Mouse (Mus musculus) C2C12 (cell line): Measurements from ENCODE around the gene Mettl7a2. TPM values are rescaled to one million over a fixed set of nuclear protein-coding genes. Genes with fewer than 3 reads are reported as not detected.

Experiments used
- H3K27me3 ChIP-seq: one replicate; pipeline ENCODE4 v1.6.1; 2011; ENCODE audit not compliant: control insufficient read depth, insufficient read depth, insufficient read length
- H3K36me3 ChIP-seq: one replicate; pipeline ENCODE4 v1.6.1; 2011; ENCODE audit not compliant: control insufficient read depth, insufficient read depth
- H3K4me3 ChIP-seq: one replicate; pipeline ENCODE4 v1.5.1; 2011; ENCODE audit warnings: mild to moderate bottlenecking, control low read depth; ENCODE audit not compliant: poor library complexity, insufficient read depth, severe bottlenecking
- H3K79me2 ChIP-seq: one replicate; pipeline ENCODE4 v1.6.1; 2011; ENCODE audit not compliant: control insufficient read depth, insufficient read depth
- H3K79me3 ChIP-seq: one replicate; pipeline ENCODE4 v1.6.1; 2011; ENCODE audit warnings: low read depth, control low read depth
- H3ac ChIP-seq: one replicate; pipeline ENCODE3; 2011; ENCODE audit warnings: low read depth; ENCODE audit not compliant: control insufficient read depth, insufficient read length
- CEBPB ChIP-seq: IDR thresholded peaks from one replicate; pipeline ENCODE4 v1.6.1; 2011; ENCODE audit warnings: low read depth, mild to moderate bottlenecking, control low read depth, moderate library complexity
- CTCF ChIP-seq: IDR thresholded peaks from one replicate; pipeline ENCODE4 v1.5.1; 2011; ENCODE audit not compliant: control insufficient read depth, insufficient read depth, insufficient read length
- FOSL1 ChIP-seq: IDR thresholded peaks from one replicate; pipeline ENCODE4 v1.8.0; 2011; ENCODE audit warnings: mild to moderate bottlenecking, low read length; ENCODE audit not compliant: poor library complexity, insufficient read depth, severe bottlenecking
- MAX ChIP-seq: IDR thresholded peaks from one replicate; pipeline ENCODE4 v1.6.1; 2011; ENCODE audit warnings: mild to moderate bottlenecking, control low read depth
- MYOD1 ChIP-seq: IDR thresholded peaks from one replicate; pipeline ENCODE4 v1.6.1; 2011; ENCODE audit warnings: low read depth; ENCODE audit not compliant: control insufficient read depth, insufficient read length
- MYOG ChIP-seq: IDR thresholded peaks from one replicate; pipeline ENCODE4 v1.6.1; 2011; ENCODE audit not compliant: control insufficient read depth, insufficient read length; ENCODE audit errors: extremely low read depth
- USF1 ChIP-seq: IDR thresholded peaks from one replicate; pipeline ENCODE4 v1.6.1; 2011; ENCODE audit warnings: low read depth, mild to moderate bottlenecking, control low read depth, moderate library complexity
- polyA plus RNA-seq: library from polyadenylated mRNA; unstranded; fragments of >200 nt; fragmentation: generic; extraction: Trizol; gene quantifications from one replicate; pipeline ENCODE4 v1.2.1, GENCODE M21; 2012; ENCODE audit warnings: missing spikeins

Mettl7a2 gene
- polyA plus RNA-seq, 1 experiment, result not detected

DNA sequence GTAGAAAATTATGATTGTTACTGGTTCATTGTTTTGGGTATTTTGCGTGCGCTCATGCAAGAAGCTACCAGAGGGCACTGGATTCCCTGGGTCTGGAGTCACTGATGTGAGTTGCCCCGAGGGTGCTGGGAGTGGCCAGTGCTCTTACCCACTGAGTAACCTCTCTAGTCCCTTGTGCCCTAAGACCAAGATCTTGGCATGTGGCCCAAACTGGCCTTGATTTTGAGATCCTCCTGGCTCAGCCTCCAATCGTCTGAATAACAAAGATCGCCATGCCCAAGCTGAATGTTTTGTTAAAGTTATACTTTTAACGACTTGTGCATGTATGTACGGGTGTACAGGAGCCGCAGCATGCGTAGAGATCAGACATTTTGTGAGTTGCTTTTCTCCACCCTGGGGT is 32.7 kb downstream of the Mettl7a2 start:
- Histone ChIP-seq H3ac (no peak overlapping the region), H3K27me3 (peaks cover 10% of the 10 kb centered on the region), H3K79me2 (no peaks in the 10 kb centered on the region), H3K4me3 (no peak overlapping the region), H3K79me3 (no peaks in the 10 kb centered on the region), H3K36me3 (no peaks in the 10 kb centered on the region)
- TF ChIP-seq CEBPB, result no peak
- no peak for TF ChIP-seq CTCF
- no peak for TF ChIP-seq MYOD1
- no peak for TF ChIP-seq FOSL1
- TF ChIP-seq MYOG, result no peak
- TF ChIP-seq MAX, result no peak
- no peak for TF ChIP-seq USF1

DNA sequence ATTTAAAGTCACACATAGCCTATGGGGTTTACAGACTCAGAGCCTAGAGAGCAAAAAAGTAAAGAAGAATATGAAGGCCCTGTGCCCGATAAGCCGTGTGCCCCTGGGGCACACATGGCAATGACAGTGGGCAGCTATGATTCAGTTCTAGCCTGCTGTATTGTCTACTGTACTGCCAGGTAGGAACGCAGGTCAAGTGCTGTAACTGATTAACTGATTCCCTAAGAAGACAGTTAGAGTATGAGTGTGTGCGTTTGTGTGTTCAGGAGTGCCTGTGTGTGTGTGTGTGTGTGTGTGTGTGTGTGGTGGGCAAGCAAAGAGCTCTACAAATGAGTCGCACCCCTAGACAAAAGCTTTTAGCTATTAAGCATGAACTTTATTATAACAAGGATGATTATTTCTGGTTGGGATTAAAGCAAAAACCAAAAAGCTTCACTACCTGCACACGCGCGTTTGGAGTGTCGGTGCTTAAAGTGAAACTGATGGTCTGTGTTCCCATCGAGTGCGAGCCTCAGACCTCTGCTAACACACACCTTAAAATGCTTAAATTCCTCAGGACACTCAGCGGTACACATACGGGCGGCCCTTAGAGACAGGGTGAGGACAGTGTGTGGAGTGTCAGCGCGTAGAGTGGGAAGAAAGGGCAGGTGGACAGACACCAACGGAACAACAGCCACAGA is 34.7 kb downstream of the Mettl7a2 start:
- Histone ChIP-seq H3K36me3 (no peaks in the 10 kb centered on the region), H3K79me3 (no peaks in the 10 kb centered on the region), H3K79me2 (no peaks in the 10 kb centered on the region), H3K27me3 (peaks cover 5% of the 10 kb centered on the region), H3K4me3 (no peak overlapping the region), H3ac (no peak overlapping the region)
- TF ChIP-seq MYOD1, result no peak
- no peak for TF ChIP-seq MAX
- TF ChIP-seq MYOG, result no peak
- no peak for TF ChIP-seq FOSL1
- no peak for TF ChIP-seq CTCF
- no peak for TF ChIP-seq CEBPB
- no peak for TF ChIP-seq USF1

DNA sequence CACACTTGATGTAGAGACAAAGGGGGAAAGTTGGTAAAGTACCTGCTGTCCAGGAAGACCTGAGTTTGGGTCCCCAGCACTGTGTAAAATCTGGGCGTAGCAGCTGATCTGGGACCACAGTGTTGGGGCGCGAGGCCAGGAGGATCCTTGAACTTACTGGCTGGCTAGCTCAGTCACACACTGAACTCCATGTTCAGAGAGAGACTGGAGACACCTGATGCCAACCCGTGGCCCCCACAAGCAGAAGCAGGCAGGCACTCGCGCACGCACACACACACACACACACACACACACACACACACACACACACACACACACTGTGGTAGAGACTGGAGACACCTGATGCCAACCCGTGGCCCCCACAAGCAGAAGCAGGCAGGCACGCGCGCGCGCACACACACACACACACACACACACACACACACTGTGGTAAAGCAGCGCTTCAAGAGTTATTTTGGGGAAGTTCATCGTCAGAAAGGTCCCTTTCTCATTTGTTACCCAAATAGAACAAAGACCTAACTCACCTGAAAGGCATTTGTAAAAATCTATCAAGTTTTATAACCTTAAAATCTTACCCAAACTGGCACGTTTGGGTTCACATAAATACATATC is 35.3 kb downstream of the Mettl7a2 start:
- no peaks in the 10 kb centered on the region for H3K79me2 ChIP-seq
- no peaks in the 10 kb centered on the region for H3K27me3 ChIP-seq
- H3K36me3 ChIP-seq, result no peaks in the 10 kb centered on the region
- H3ac ChIP-seq, result no peak overlapping the region
- TF ChIP-seq MYOG (no peak), USF1 (no peak), FOSL1 (no peak), CTCF (no peak), CEBPB (no peak), MAX (no peak), MYOD1 (no peak)
- H3K79me3 ChIP-seq, result no peaks in the 10 kb centered on the region
- H3K4me3 ChIP-seq, result no peak overlapping the region

- Histone ChIP-seq H3K27me3 (no peaks in the 10 kb centered on the region), H3K36me3 (peaks cover 2% of the 10 kb centered on the region), H3K4me3 (no peak overlapping the region), H3ac (no peak overlapping the region), H3K79me2 (no peaks in the 10 kb centered on the region), H3K79me3 (no peaks in the 10 kb centered on the region)
- no peak for TF ChIP-seq MYOD1
- no peak for TF ChIP-seq USF1
- no peak for TF ChIP-seq CTCF
- TF ChIP-seq FOSL1, result no peak
- no peak for TF ChIP-seq CEBPB
- TF ChIP-seq MYOG, result no peak
- no peak for TF ChIP-seq MAX
Observed at GRCm38 (mm10) chr15:100388886-100389285, 35.9 kb downstream of the Mettl7a2 start.

- Histone ChIP-seq H3ac (no peak overlapping the region), H3K79me2 (no peaks in the 10 kb centered on the region), H3K4me3 (no peak overlapping the region)
Observed at GRCm38 (mm10) chr15:100391066-100391465, 38.1 kb downstream of the Mettl7a2 start.

DNA sequence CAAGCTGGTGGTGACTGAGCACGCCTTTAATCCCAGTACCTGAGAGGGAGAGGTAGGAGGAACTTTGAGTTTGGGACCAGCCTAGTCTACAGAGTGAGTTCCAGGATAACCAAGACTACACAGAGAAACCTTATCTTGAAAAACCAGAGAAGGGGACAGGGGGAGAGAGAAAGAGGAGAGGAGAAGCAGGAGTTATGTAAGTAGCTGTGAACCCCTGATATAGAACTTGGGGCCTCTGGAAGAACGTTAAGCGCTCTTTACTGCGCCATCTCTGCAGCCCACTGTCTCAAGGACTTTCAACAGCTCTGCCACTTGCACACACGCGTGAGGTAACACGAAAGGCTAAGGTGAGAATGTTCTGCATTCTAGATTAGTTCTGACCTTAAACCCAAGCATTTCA is 38.6 kb downstream of the Mettl7a2 start:
- Histone ChIP-seq H3K79me3 (no peaks in the 10 kb centered on the region), H3ac (no peak overlapping the region), H3K4me3 (no peak overlapping the region), H3K36me3 (peaks cover 24% of the 10 kb centered on the region), H3K27me3 (no peaks in the 10 kb centered on the region), H3K79me2 (no peaks in the 10 kb centered on the region)
- TF ChIP-seq MYOD1, result no peak
- TF ChIP-seq CTCF, result no peak
- TF ChIP-seq MAX, result no peak
- no peak for TF ChIP-seq USF1
- no peak for TF ChIP-seq CEBPB
- no peak for TF ChIP-seq FOSL1
- no peak for TF ChIP-seq MYOG

More at GRCm38 (mm10) chr15:100391066-100391465, 38.1 kb downstream of the Mettl7a2 start:
- TF ChIP-seq CTCF (no peak), FOSL1 (no peak), USF1 (no peak), CEBPB (no peak), MYOD1 (no peak), MAX (no peak), MYOG (no peak)
- Histone ChIP-seq H3K79me3 (no peaks in the 10 kb centered on the region), H3K36me3 (peaks cover 24% of the 10 kb centered on the region), H3K27me3 (no peaks in the 10 kb centered on the region)
